Mouse (Mus musculus) mammary gland, adult 2 months (tissue): ENCODE measurements around the gene Lin37. TPM values are rescaled to one million over a fixed set of nuclear protein-coding genes. Genes with fewer than 3 reads are reported as not detected.

Experiments used
- polyA plus RNA-seq: library from polyadenylated mRNA; depleted of rRNA; stranded (reverse); fragments of >200 nt; gene quantifications from 2 replicates; pipeline ENCODE4 v1.2.3, GENCODE M21; 2012; ENCODE audit warnings: low replicate concordance; rRNA removed

The Lin37 gene
- polyA plus RNA-seq: 36.9 and 40.0 TPM in 2 replicates

DNA sequence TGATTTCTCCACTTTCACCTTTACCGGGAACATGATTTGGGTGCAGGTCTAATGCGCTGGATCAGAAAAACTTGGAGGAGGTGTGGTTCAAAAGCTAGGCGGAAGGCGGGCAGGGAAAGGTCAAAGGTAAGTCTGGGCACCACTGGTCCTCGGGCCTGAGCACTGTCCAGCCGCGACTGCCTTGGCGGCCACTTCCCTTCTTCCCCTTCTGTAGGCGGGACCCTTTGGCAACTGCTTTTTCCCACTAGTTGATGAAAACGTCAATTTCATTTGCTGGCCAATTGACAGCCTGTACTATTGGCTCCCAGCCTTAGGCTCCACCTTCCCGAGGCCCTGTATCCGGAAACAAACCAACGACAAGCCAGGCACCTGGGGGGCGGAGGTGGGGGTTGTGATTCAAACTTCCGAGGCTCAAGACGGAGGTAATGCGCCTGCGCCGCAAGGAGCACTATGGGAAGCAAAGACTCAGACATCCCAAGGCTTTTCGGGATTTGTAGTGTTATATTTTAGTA is at the start of gene Lin37:
Lin37 (minus strand) TSS at position 396 of the 512 bp plus-strand sequence.

DNA sequence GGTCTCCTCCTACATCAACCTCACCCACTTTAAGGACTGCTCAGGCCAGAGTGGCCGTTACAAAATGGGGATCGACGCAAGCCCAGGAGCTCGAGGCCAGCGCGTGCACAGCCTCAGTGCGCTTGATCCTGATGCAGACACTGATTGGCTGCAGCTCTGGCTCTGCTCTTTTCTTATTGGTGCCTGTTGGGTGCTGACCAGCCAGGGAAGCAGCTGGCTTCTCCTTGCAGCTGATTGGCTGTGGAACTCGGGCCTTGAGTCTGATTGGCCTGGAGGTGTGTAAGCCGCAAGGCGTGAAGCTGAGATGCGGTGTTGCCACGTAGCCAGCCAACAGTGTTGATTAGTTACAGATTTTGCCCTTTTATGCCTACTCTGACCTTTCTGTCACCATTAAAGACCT is 39.1 kb upstream of the Lin37 start, which contains the start of gene Zbtb32:
Zbtb32 (minus strand) TSS at position 124 of the 400 bp plus-strand sequence.

DNA sequence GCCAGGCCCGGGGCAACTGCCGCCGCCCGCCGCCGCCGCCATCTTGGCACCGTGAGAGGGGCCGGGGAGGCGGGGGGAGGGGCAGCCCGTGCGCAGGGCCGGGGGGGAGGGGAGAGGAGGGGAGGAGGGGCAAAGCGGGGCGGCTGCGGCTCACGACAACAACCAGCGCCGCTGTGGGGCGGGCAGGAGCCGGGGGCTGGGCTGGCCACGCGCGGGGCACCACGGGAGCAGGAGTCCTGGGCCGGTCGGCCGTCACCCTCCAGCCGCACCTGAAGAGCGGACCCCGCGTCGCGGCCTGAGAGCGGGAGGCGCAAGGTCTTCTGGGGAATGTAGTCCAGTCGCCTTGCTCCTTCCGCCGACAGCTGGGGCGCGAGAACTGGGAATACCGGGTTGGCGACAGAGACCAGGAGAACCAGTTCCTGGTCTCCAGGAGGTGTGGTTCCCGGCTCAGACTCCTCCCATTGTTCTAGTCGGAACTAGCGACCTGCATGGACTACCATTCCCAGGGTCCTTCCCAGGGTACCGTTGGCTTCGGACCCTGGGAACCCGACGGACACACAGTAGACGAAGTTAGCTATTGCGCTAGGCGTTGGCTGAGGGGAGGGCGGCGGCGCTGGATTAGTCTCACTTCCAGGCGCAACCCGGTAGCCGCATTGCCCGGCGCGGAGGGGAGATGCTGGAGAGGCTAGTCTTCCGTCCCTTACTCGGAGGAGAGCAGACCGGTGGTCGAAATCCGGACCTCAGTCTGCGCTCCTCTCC is 29.2 kb upstream of the Lin37 start, which contains the start of gene Kmt2b:
Kmt2b (minus strand) TSS at position 51 of the 759 bp plus-strand sequence.

DNA sequence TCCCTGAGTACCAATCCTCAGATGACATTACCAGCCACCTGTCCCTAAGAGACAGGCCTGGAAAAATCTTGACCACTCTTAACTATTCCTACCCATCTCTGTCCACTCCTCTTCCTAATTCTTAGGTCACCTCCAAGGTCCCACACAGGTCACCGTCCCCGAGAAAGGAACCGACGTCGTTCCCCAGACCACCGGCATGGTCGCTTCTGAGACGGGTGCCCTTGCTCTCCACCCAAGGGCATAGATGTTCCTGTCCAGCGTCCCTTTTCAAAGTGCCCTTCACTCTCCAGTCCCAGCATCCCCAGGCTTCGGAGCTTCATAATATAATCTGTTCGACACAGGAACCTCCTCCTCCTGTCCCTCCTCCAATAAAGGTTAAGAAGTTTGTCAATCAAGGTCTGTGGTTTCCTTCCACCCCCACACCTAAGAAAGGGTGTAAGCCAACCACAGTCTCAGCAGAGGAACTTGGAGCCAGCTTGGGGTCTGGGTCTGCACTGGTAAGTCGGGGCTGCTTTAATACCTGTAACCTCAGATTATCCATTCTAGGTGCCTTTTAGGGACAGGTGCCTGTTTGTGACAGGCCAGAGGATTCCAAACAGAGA is 5.4 kb upstream of the Lin37 start, which contains the start of gene Igflr1:
Igflr1 (plus strand) TSS at position 458 of the 602 bp plus-strand sequence.

DNA sequence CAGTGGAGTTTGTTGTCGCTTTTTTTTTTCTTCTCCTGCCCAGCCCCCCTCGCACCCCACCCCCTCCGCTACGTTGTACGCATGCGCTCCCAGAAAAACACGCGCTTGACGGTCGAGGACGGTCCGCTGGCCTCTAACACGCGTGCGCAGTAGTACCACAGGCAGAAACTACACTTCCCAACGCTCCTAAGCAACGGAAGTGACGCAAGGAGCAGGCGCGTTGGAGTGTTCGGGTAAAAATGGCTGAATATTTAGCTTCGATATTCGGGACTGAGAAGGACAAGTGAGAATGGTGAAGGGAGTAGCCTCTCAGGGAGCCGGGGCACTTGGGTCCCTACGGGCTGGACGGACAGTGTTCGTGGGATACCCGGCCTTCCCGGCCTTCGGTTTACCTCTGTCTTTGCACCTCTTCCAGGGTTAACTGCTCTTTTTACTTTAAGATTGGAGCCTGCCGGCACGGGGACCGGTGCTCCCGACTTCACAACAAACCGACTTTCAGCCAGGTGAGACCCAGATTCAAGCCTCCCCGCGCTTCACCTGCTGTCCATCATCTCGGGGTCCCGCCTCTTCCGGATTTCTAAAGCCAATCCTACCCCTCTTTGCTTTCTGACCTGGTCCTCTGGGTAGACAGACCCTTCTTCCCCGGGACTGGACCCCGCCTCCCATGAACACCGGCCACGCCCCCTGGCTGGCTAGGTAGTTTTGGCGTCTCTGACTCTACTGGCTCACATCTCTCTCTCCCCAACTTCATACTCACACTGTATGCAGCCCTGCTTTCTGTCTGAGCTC is 3.7 kb upstream of the Lin37 start, which contains the start of the genes U2af1l4, Gm49396 and Psenen:
U2af1l4 (plus strand) TSS at position 185 of the 789 bp plus-strand sequence.
Gm49396 (plus strand) TSS at position 228 of the 789 bp plus-strand sequence.
Psenen (minus strand) TSS at position 511 of the 789 bp plus-strand sequence.

DNA sequence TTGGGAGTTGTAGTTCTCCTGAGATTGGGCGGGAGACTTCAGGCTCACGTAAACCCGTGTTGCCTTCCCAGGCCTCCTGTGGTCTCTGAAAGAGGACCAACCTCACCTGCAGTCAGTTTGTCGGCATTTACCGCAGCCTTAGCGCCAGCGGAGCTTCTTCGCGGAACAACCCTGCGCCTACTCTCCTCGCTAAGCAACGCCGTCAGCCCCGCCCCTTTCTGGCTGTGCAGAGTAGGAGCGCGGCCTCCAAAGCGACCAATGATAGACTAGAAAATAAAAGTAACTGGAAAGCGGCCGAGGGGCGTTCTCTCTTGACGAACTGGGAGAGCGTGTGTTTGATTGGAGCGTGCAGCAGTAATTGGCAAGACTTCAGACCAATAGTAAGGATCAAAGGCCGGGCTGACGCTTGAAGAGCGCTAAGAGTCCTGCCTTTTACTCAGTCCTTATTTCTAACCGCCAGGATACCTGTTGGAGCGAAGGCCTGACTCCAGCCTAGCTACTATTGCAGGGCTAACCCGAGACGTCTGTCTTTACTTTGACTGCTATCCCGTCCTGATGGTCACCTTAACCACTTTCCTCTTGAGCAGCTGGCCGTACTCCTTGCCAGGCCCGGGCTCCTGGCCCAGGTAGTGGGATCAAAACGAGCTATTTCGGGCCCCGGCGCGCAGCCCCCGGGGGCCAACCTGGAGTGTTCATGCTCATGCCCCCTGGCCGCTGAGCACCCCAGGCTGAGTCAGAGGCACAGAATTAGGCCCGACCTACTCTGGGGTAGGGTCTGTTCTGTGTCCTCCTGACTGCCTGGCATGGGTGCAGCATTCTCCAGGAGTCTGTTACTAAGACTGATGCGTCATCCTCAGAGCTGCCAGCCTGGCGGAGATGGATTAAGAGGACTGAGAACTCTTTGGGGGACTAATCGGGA is 7.3 kb downstream of the Lin37 start, which contains the start of the genes Hspb6 and Proser3:
Hspb6 (plus strand) TSS at position 77 of the 919 bp plus-strand sequence.
Proser3 (minus strand) TSS at position 198 of the 919 bp plus-strand sequence.

DNA sequence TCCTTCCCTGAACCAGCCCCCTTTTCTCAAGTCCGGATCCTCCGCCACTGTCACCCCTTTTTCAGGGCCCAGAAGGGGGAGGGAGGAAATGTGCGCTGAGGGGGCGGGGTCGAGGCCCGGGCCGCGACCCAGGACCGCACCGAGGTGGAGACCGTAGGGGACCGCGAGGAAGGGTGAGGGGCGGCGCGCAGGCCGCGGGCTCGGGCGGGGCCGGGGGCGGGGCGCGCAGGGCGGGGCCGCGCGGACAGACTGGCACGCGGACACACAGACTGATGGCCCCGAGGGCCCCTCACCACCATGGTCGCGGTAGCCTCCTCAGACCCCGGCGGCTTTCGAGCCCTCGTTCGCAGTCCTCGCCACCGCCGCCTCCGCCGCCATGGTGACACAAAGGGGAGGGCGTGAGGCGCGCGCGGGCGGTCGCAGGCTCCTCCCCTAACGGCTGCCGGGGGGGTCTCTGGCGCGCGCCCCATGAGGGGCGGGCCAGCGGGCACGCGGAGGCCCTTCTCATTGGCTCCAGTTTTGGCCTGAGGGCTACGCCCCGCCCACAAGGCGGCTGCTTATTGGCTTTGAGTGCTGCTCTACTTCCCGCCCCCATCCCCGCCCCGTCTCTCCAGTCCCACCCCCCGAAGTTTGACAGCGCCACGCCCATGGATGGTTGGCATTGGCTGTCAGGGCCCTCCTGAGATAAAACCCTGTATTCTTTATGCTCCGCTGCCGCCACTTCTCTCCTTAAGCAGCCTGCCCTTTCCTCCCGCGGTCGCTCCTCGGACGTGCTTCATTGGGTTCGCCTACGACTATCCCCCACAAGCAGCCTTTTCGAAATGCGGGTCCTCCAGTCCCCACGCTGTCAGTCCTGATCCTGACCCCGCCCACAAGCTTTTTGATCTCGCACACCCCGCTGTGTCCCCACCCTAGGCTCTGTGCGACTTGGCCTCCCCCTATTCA is 24.7 kb downstream of the Lin37 start, which contains the start of gene Arhgap33:
Arhgap33 (minus strand) TSS at position 428 of the 945 bp plus-strand sequence.

Other genes starting within 250 kb of the Lin37 start
- gene Syne4, start 245.0 kb downstream of the Lin37 start, polyA plus RNA-seq: 58.8 and 76.8 TPM in 2 replicates
- gene E130208F15Rik, start 238.1 kb downstream of the Lin37 start, polyA plus RNA-seq: 0.52 and 2.0 TPM in 2 replicates
- 18.7 and 40.8 TPM in 2 replicates for gene Sdhaf1, start 235.9 kb downstream of the Lin37 start, polyA plus RNA-seq
- gene Lrfn3, start 197.1 kb downstream of the Lin37 start, polyA plus RNA-seq: 6.3 and 9.1 TPM in 2 replicates
- gene Tyrobp, start 146.1 kb downstream of the Lin37 start, polyA plus RNA-seq: 324 and 410 TPM in 2 replicates
- 133 and 195 TPM in 2 replicates for gene Hcst, start 140.0 kb downstream of the Lin37 start, polyA plus RNA-seq
- gene Nfkbid, start 138.1 kb downstream of the Lin37 start, polyA plus RNA-seq: 16.2 and 37.4 TPM in 2 replicates
- 3.7 and 7.4 TPM in 2 replicates for gene Aplp1, start 114.3 kb downstream of the Lin37 start, polyA plus RNA-seq
- 0.63 TPM in 1 of 2 replicates, not detected in the other for gene Kirrel2, start 102.1 kb downstream of the Lin37 start, polyA plus RNA-seq
- gene Nphs1, start 101.5 kb downstream of the Lin37 start, polyA plus RNA-seq: 0.27 and 0.61 TPM in 2 replicates
- 1.4 TPM in 1 of 2 replicates, not detected in the other for gene Prodh2, start 66.2 kb downstream of the Lin37 start, polyA plus RNA-seq
- gene Arhgap33, start 24.8 kb downstream of the Lin37 start, polyA plus RNA-seq: 10.7 and 22.5 TPM in 2 replicates
- gene Hspb6, start 7.7 kb downstream of the Lin37 start, polyA plus RNA-seq: 49.5 and 798 TPM in 2 replicates
- gene Proser3, start 7.5 kb downstream of the Lin37 start, polyA plus RNA-seq: 8.0 and 10.5 TPM in 2 replicates
- 58.9 and 66.3 TPM in 2 replicates for gene U2af1l4, start 3.5 kb upstream of the Lin37 start, polyA plus RNA-seq
- 2.1 and 2.5 TPM in 2 replicates for gene Gm49396, start 3.5 kb upstream of the Lin37 start, polyA plus RNA-seq
- 97.0 and 187 TPM in 2 replicates for gene Psenen, start 3.8 kb upstream of the Lin37 start, polyA plus RNA-seq
- gene Igflr1, start 5.6 kb upstream of the Lin37 start, polyA plus RNA-seq: 9.9 and 16.6 TPM in 2 replicates
- gene Kmt2b, start 28.9 kb upstream of the Lin37 start, polyA plus RNA-seq: 63.8 and 73.1 TPM in 2 replicates
- gene Zbtb32, start 39.1 kb upstream of the Lin37 start, polyA plus RNA-seq: 4.8 and 7.8 TPM in 2 replicates
- gene Upk1a, start 53.0 kb upstream of the Lin37 start, polyA plus RNA-seq: 1.4 and 2.3 TPM in 2 replicates
- gene Cox6b1, start 66.3 kb upstream of the Lin37 start, polyA plus RNA-seq: 332 and 742 TPM in 2 replicates
- gene Etv2, start 76.0 kb upstream of the Lin37 start, polyA plus RNA-seq: not detected in 2 replicates
- 53.5 and 112 TPM in 2 replicates for gene Rbm42, start 90.5 kb upstream of the Lin37 start, polyA plus RNA-seq
- gene Haus5, start 105.2 kb upstream of the Lin37 start, polyA plus RNA-seq: 11.4 and 12.7 TPM in 2 replicates
- not detected in 2 replicates for gene Pmis2, start 111.8 kb upstream of the Lin37 start, polyA plus RNA-seq
- gene 2200002J24Rik, start 139.1 kb upstream of the Lin37 start, polyA plus RNA-seq: not detected in 2 replicates
- 0.05 and 0.70 TPM in 2 replicates for gene Atp4a, start 152.4 kb upstream of the Lin37 start, polyA plus RNA-seq
- 183 and 405 TPM in 2 replicates for gene Tmem147, start 169.7 kb upstream of the Lin37 start, polyA plus RNA-seq
- 0.09 and 0.10 TPM in 2 replicates for gene Gapdhs, start 183.8 kb upstream of the Lin37 start, polyA plus RNA-seq
- gene Sbsn, start 191.6 kb upstream of the Lin37 start, polyA plus RNA-seq: 6.5 and 14.4 TPM in 2 replicates
- gene Dmkn, start 203.9 kb upstream of the Lin37 start, polyA plus RNA-seq: 5.2 and 132 TPM in 2 replicates
- gene Krtdap, start 228.1 kb upstream of the Lin37 start, polyA plus RNA-seq: 1.2 and 71.0 TPM in 2 replicates